Comparison of ENCODE assay signal across 10 mouse cellular contexts in genomic region chr13:96541381-96541780, GRCm38 (mm10). TPM values are rescaled to one million over a fixed set of nuclear protein-coding genes. Genes with fewer than 3 reads are reported as not detected.
DNase-seq lines count a peak whose midpoint lies in the region; ATAC-seq and TF ChIP-seq lines count a peak whose summit lies in the region.
"Had no signal": no experiment of that assay in that cellular context is flagged by ENCODE, and none has a peak within 500 bp of the region (broad histone marks: within the 10 kb centered on the region; RNA-seq: fewer than 3 reads in every experiment).

No protein-coding gene starts in this region.

- TF ChIP-seq CTCF in MEL (IDR thresholded peaks at IDR 0.05 in 2 of 3, conservative IDR thresholded peaks at IDR 0.05 in 1 of 3; ENCODE audit: control insufficient read depth in 1 of 3, insufficient read depth in 1 of 3, low read depth in 2 of 3, low read length in 3 of 3, poor library complexity in 1 of 3, severe bottlenecking in 1 of 3): no peak

- no peak overlapping the region for H3K27ac ChIP-seq in heart, embryonic 15.5 days
- H3K27ac ChIP-seq in MEL (ENCODE audit: control insufficient read depth, low read depth, low read length): no peak overlapping the region
- no peak overlapping the region for H3K27ac ChIP-seq in hindbrain, embryonic 15.5 days (replicated peaks)
- no peak overlapping the region for H3K27ac ChIP-seq in midbrain, embryonic 13.5 days

- H3K4me2 ChIP-seq in heart, embryonic 15.5 days: peak overlapping the region; percentile 63
- H3K4me2 ChIP-seq in hindbrain, embryonic 15.5 days: peak overlapping the region; percentile 80
- H3K4me2 ChIP-seq in midbrain, embryonic 13.5 days (replicated peaks): no peak overlapping the region; the same call in 1 of the 2 replicates

- TF ChIP-seq RAD21 in MEL (IDR thresholded peaks at IDR 0.05; ENCODE audit: low read depth, low read length): no peak

- no peaks in the 10 kb centered on the region for H3K27me3 ChIP-seq in heart, embryonic 15.5 days
- H3K27me3 ChIP-seq in MEL (ENCODE audit: control insufficient read depth in 1 of 2, insufficient read depth in 2 of 2, low read length in 2 of 2): no peaks in the 10 kb centered on the region
- no peaks in the 10 kb centered on the region for H3K27me3 ChIP-seq in hindbrain, embryonic 15.5 days
- no peaks in the 10 kb centered on the region for H3K27me3 ChIP-seq in midbrain, embryonic 13.5 days
- H3K27me3 ChIP-seq: Patski had no signal

- no peak for ATAC-seq in heart, embryonic 15.5 days (replicated peaks; ENCODE audit: insufficient number of reproducible peaks, insufficient read depth, low FRiP score, low read depth)
- no peak for ATAC-seq in hindbrain, embryonic 15.5 days (ENCODE audit: low FRiP score, low read depth)
- no peak for ATAC-seq in midbrain, embryonic 13.5 days

- DNase-seq in heart, postnatal 14 days: no peak
- DNase-seq in MEL (ENCODE audit: low read depth, low spot score): peak; percentile 33
- DNase-seq in urinary bladder, adult 2 months (ENCODE audit: low spot score): no peak
- no peak for DNase-seq in adrenal gland, postnatal 25 days
- no peak for DNase-seq in cerebellum, adult 8-10 months

- H3K79me2 ChIP-seq in MEL (ENCODE audit: control insufficient read depth, insufficient read depth, low read length, poor library complexity): peaks cover 30% of the 10 kb centered on the region

- 26% methylated on average over 2 of the region's 2 CpGs for WGBS in heart, embryonic 15.5 days
- 59% methylated on average over 2 of the region's 2 CpGs for WGBS in hindbrain, embryonic 15.5 days
- WGBS in midbrain, embryonic 13.5 days: 65% methylated on average over 2 of the region's 2 CpGs

- no peaks in the 10 kb centered on the region for H3K9me3 ChIP-seq in heart, embryonic 15.5 days (replicated peaks)
- H3K9me3 ChIP-seq in MEL (replicated peaks; ENCODE audit: insufficient read depth, low read length): no peaks in the 10 kb centered on the region
- no peaks in the 10 kb centered on the region for H3K9me3 ChIP-seq in hindbrain, embryonic 15.5 days
- H3K9me3 ChIP-seq in midbrain, embryonic 13.5 days: no peaks in the 10 kb centered on the region

- intact Hi-C loops in heart, postnatal 14 days (cut with DNase I): loop anchor here (5.0 kb wide), 1 partner anchor 44 kb away; no protein-coding TSS in a partner anchor

- no peak for TF ChIP-seq POLR2A in MEL (IDR thresholded peaks at IDR 0.05; ENCODE audit: control insufficient read depth in 1 of 2, insufficient read depth in 1 of 2, low read depth in 1 of 2, low read length in 2 of 2, poor library complexity in 1 of 2)

- H3K9ac ChIP-seq in heart, embryonic 15.5 days: no peak overlapping the region
- H3K9ac ChIP-seq in MEL (ENCODE audit: control insufficient read depth, low read depth, low read length, poor library complexity, severe bottlenecking): peak overlapping the region; percentile 68
- no peak overlapping the region for H3K9ac ChIP-seq in hindbrain, embryonic 15.5 days
- H3K9ac ChIP-seq in midbrain, embryonic 13.5 days (replicated peaks): no peak overlapping the region

- no peak for TF ChIP-seq EP300 in MEL (IDR thresholded peaks at IDR 0.05; ENCODE audit: low read depth in 1 of 2, low read length in 2 of 2)

- H3K4me3 ChIP-seq in heart, embryonic 15.5 days: peak overlapping the region; percentile 83
- H3K4me3 ChIP-seq in MEL (ENCODE audit: control insufficient read depth in 1 of 2, insufficient read depth in 1 of 2, low read depth in 2 of 2, low read length in 2 of 2): peak overlapping the region; percentile 33 to 85
- H3K4me3 ChIP-seq in hindbrain, embryonic 15.5 days: peak overlapping the region; percentile 97
- peak overlapping the region; percentile 92 for H3K4me3 ChIP-seq in midbrain, embryonic 13.5 days (replicated peaks)

- peaks cover 9% of the 10 kb centered on the region; the same call in 1 of the 2 replicates for H3K4me1 ChIP-seq in heart, embryonic 15.5 days (replicated peaks)
- peaks cover 5 to 9% of the 10 kb centered on the region in 2 experiments; a peak in 3 of 4 replicates for H3K4me1 ChIP-seq in MEL (ENCODE audit: control insufficient read depth in 1 of 2, insufficient read depth in 2 of 2, low read length in 2 of 2)
- peaks cover 11% of the 10 kb centered on the region for H3K4me1 ChIP-seq in hindbrain, embryonic 15.5 days (replicated peaks)
- H3K4me1 ChIP-seq in midbrain, embryonic 13.5 days (replicated peaks): peaks cover 17% of the 10 kb centered on the region

- no peaks in the 10 kb centered on the region for H3K36me3 ChIP-seq in heart, embryonic 15.5 days
- H3K36me3 ChIP-seq in MEL (ENCODE audit: control insufficient read depth in 1 of 2, insufficient read depth in 2 of 2, low read length in 2 of 2): peaks cover 0 to 14% of the 10 kb centered on the region in 2 experiments; a peak in 2 of 4 replicates
- H3K36me3 ChIP-seq in hindbrain, embryonic 15.5 days: no peaks in the 10 kb centered on the region
- no peaks in the 10 kb centered on the region for H3K36me3 ChIP-seq in midbrain, embryonic 13.5 days

TF ChIP-seq in MEL, 35 proteins besides CTCF, POLR2A, EP300 and RAD21:
- TF ChIP-seq ZKSCAN1 (IDR thresholded peaks at IDR 0.05; ENCODE audit: low read depth, low read length) (no peak), NELFE (IDR thresholded peaks at IDR 0.05; ENCODE audit: low read depth, low read length) (no peak), TAL1 (IDR thresholded peaks at IDR 0.05; ENCODE audit: low read length) (no peak), GABPA (IDR thresholded peaks at IDR 0.05; ENCODE audit: low read depth, low read length) (no peak), MYC (IDR thresholded peaks at IDR 0.05; ENCODE audit: low read depth, low read length) (no peak), ZNF384 (IDR thresholded peaks at IDR 0.05; ENCODE audit: low read depth, low read length) (no peak), ZMIZ1 (IDR thresholded peaks at IDR 0.05; ENCODE audit: low read depth, low read length) (no peak), MAZ (IDR thresholded peaks at IDR 0.05; ENCODE audit: low read depth, low read length) (no peak), USF1 (IDR thresholded peaks at IDR 0.05; ENCODE audit: low read depth, low read length) (no peak), MYB (IDR thresholded peaks at IDR 0.05; ENCODE audit: low read depth, low read length) (no peak), NRF1 (IDR thresholded peaks at IDR 0.05; ENCODE audit: insufficient read depth, low read depth, low read length, poor library complexity, severe bottlenecking) (no peak), UBTF (IDR thresholded peaks at IDR 0.05; ENCODE audit: borderline replicate concordance, insufficient read depth, low read depth, low read length) (no peak), MXI1 (IDR thresholded peaks at IDR 0.05; ENCODE audit: low read depth, low read length) (no peak; the same call in 1 of the 2 replicates), CHD1 (IDR thresholded peaks at IDR 0.05; ENCODE audit: low read depth, low read length) (no peak)

RNA-seq across cellular contexts. Expression of gene Polk, which starts 1.0 kb away (rescaled TPM):
- 6.4 and 7.2 TPM in 2 replicates for polyA plus RNA-seq in heart, embryonic 15.5 days (2015; fragmentation: Nextera tagmentation; extraction: Ambion mirVana)
- total RNA-seq in heart, postnatal 14 days (2021): 1 to 10 TPM; 5.5 to 6.4 TPM
- total RNA-seq in MEL (2012; rRNA removed): 2.8 and 2.9 TPM in 2 replicates
- polyA plus RNA-seq in MEL (2012; ENCODE audit: insufficient read depth in 1 of 2, insufficient read length in 2 of 2, low read depth in 1 of 2, low replicate concordance in 2 of 2, missing spikeins in 1 of 2): 1 to 10 TPM in 1 of 2 experiments, not detected in 1; 3.6 TPM
- 6.9 TPM in 2 replicates for polyA plus RNA-seq in hindbrain, embryonic 15.5 days (2015; fragmentation: Nextera tagmentation; extraction: Ambion mirVana)
- polyA plus RNA-seq in midbrain, embryonic 13.5 days (2015; fragmentation: Nextera tagmentation; extraction: Ambion mirVana): 5.4 and 5.7 TPM in 2 replicates
- polyA plus RNA-seq in urinary bladder, adult 2 months (2012; rRNA removed): 11.8 and 12.5 TPM in 2 replicates
- total RNA-seq in adrenal gland, postnatal 25 days (2021): 44.5 and 44.9 TPM in 2 replicates

RNA-seq across cellular contexts. Expression of gene Col4a3bp, which starts 1.0 kb away (rescaled TPM):
- polyA plus RNA-seq in heart, embryonic 15.5 days (2015; fragmentation: Nextera tagmentation; extraction: Ambion mirVana): 8.3 and 8.4 TPM in 2 replicates
- 10 to 100 TPM; 39.5 to 42.2 TPM for total RNA-seq in heart, postnatal 14 days (2021)
- 8.8 and 8.9 TPM in 2 replicates for total RNA-seq in MEL (2012; rRNA removed)
- 10 to 100 TPM in 1 of 2 experiments, not detected in 1; 12.1 TPM for polyA plus RNA-seq in MEL (2012; ENCODE audit: insufficient read depth in 1 of 2, insufficient read length in 2 of 2, low read depth in 1 of 2, low replicate concordance in 2 of 2, missing spikeins in 1 of 2)
- polyA plus RNA-seq in hindbrain, embryonic 15.5 days (2015; fragmentation: Nextera tagmentation; extraction: Ambion mirVana): 8.4 and 9.1 TPM in 2 replicates
- polyA plus RNA-seq in midbrain, embryonic 13.5 days (2015; fragmentation: Nextera tagmentation; extraction: Ambion mirVana): 7.5 and 8.4 TPM in 2 replicates
- 42.6 and 54.3 TPM in 2 replicates for polyA plus RNA-seq in urinary bladder, adult 2 months (2012; rRNA removed)
- total RNA-seq in adrenal gland, postnatal 25 days (2021): 124 and 126 TPM in 2 replicates

RNA-seq across cellular contexts. Expression of gene Gm17622, which starts 50.8 kb away (rescaled TPM):
- polyA plus RNA-seq in heart, embryonic 15.5 days (2015; fragmentation: Nextera tagmentation; extraction: Ambion mirVana): not detected in 2 replicates
- total RNA-seq in heart, postnatal 14 days (2021): not detected
- not detected in 2 replicates for total RNA-seq in MEL (2012; rRNA removed)
- not detected for polyA plus RNA-seq in MEL (2012; ENCODE audit: insufficient read depth in 1 of 2, insufficient read length in 2 of 2, low read depth in 1 of 2, low replicate concordance in 2 of 2, missing spikeins in 1 of 2)
- not detected in 2 replicates for polyA plus RNA-seq in hindbrain, embryonic 15.5 days (2015; fragmentation: Nextera tagmentation; extraction: Ambion mirVana)
- polyA plus RNA-seq in midbrain, embryonic 13.5 days (2015; fragmentation: Nextera tagmentation; extraction: Ambion mirVana): not detected in 2 replicates
- not detected in 2 replicates for polyA plus RNA-seq in urinary bladder, adult 2 months (2012; rRNA removed)
- total RNA-seq in adrenal gland, postnatal 25 days (2021): not detected in 2 replicates
- polyA plus RNA-seq: Patski; testis, adult 2 months had no signal
